Mouse (Mus musculus): Measurements from ENCODE around the gene Camta1.

Camta1 gene

GRCm38 (mm10) chr4:151746002-151746606 lies 115.6 kb downstream of the Camta1 start:
- in situ Hi-C loops (cut with MboI; ENCODE audit: unreplicated experiment in 2 of 2), result loop anchor here in 1 of 2 experiments (10.0 kb wide), 2 partner anchors 691 to 831 kb away; partner anchors contain the start of genes Park7, Tnfrsf9 and Vamp3

- in situ Hi-C loops (cut with MboI; ENCODE audit: unreplicated experiment in 2 of 2), result loop anchor here in 1 of 2 experiments (5.0 to 10.0 kb wide), 3 partner anchors 111 to 827 kb away; partner anchors contain the start of genes Park7, Tnfrsf9 and Vamp3
Measured at GRCm38 (mm10) chr4:151741249-151742137, 120.2 kb downstream of the Camta1 start.

GRCm38 (mm10) chr4:151739348-151739956 lies 122.2 kb downstream of the Camta1 start:
- in situ Hi-C loops (cut with MboI; ENCODE audit: unreplicated experiment in 2 of 2), result no loop called here

GRCm38 (mm10) chr4:151738875-151739274 lies 122.8 kb downstream of the Camta1 start:
- in situ Hi-C loops (cut with MboI; ENCODE audit: unreplicated experiment in 2 of 2), result no loop called here

GRCm38 (mm10) chr4:151738280-151738679 lies 123.4 kb downstream of the Camta1 start:
- in situ Hi-C loops (cut with MboI; ENCODE audit: unreplicated experiment in 2 of 2), result no loop called here

- in situ Hi-C loops (cut with MboI; ENCODE audit: unreplicated experiment in 2 of 2), result no loop called here
Measured at GRCm38 (mm10) chr4:151732668-151733067, 129.0 kb downstream of the Camta1 start.

- in situ Hi-C loops (cut with MboI; ENCODE audit: unreplicated experiment in 2 of 2), result no loop called here
Measured at GRCm38 (mm10) chr4:151730037-151730759, 131.5 kb downstream of the Camta1 start.

- in situ Hi-C loops (cut with MboI; ENCODE audit: unreplicated experiment in 2 of 2), result no loop called here
Measured at GRCm38 (mm10) chr4:151729116-151729515, 132.6 kb downstream of the Camta1 start.

GRCm38 (mm10) chr4:151728391-151729065 lies 133.1 kb downstream of the Camta1 start:
- in situ Hi-C loops (cut with MboI; ENCODE audit: unreplicated experiment in 2 of 2), result no loop called here

GRCm38 (mm10) chr4:151726396-151726795 lies 135.3 kb downstream of the Camta1 start:
- in situ Hi-C loops (cut with MboI; ENCODE audit: unreplicated experiment in 2 of 2), result no loop called here

GRCm38 (mm10) chr4:151724897-151725296 lies 136.8 kb downstream of the Camta1 start:
- in situ Hi-C loops (cut with MboI; ENCODE audit: unreplicated experiment in 2 of 2), result no loop called here

- in situ Hi-C loops (cut with MboI; ENCODE audit: unreplicated experiment in 2 of 2), result no loop called here
Measured at GRCm38 (mm10) chr4:151720722-151721467, 140.8 kb downstream of the Camta1 start.

- in situ Hi-C loops (cut with MboI; ENCODE audit: unreplicated experiment in 2 of 2), result no loop called here
Measured at GRCm38 (mm10) chr4:151718866-151719475, 142.7 kb downstream of the Camta1 start.

GRCm38 (mm10) chr4:151717864-151718263 lies 143.8 kb downstream of the Camta1 start:
- in situ Hi-C loops (cut with MboI; ENCODE audit: unreplicated experiment in 2 of 2), result no loop called here

- in situ Hi-C loops (cut with MboI; ENCODE audit: unreplicated experiment in 2 of 2), result no loop called here
Measured at GRCm38 (mm10) chr4:151713714-151714113, 148.0 kb downstream of the Camta1 start.

GRCm38 (mm10) chr4:151711406-151711805 lies 150.3 kb downstream of the Camta1 start:
- in situ Hi-C loops (cut with MboI; ENCODE audit: unreplicated experiment in 2 of 2), result no loop called here

GRCm38 (mm10) chr4:151710522-151710921 lies 151.2 kb downstream of the Camta1 start:
- in situ Hi-C loops (cut with MboI; ENCODE audit: unreplicated experiment in 2 of 2), result no loop called here

- in situ Hi-C loops (cut with MboI; ENCODE audit: unreplicated experiment in 2 of 2), result no loop called here
Measured at GRCm38 (mm10) chr4:151709269-151709668, 152.4 kb downstream of the Camta1 start.

Data from v-Abl transformed pro-B cells (cell line).